Mouse (Mus musculus) forebrain, embryonic 11.5 days (tissue): ENCODE data around the gene Psd. TPM values are rescaled to one million over a fixed set of nuclear protein-coding genes. Genes with fewer than 3 reads are reported as not detected.

Experiments used
- ATAC-seq: fragments of 200-750 bp; cut with Nextera tagmentation; replicated peaks from 2 replicates; pipeline ENCODE4 v1.8.0; 2017; ENCODE audit warnings: moderate TSS enrichment; ENCODE audit not compliant: low FRiP score
- DNase-seq: peaks from one replicate; pipeline ENCODE4 v3.0.0-alpha.2; 2017; ENCODE audit warnings: low spot score
- H3K27ac ChIP-seq: fragments of 300-500 bp; sonication (generic); 2 replicates; pipeline ENCODE4 v1.5.1; 2014; ENCODE audit warnings: low read depth, low read length
- H3K27me3 ChIP-seq: fragments of 300-500 bp; sonication (generic); 2 replicates; pipeline ENCODE4 v1.6.1; 2014; ENCODE audit warnings: mild to moderate bottlenecking, low read length, mixed read lengths; ENCODE audit not compliant: control insufficient read depth, insufficient read depth
- H3K36me3 ChIP-seq: fragments of 300-500 bp; sonication (generic); 2 replicates; pipeline ENCODE4 v1.6.1; 2014; ENCODE audit warnings: mild to moderate bottlenecking, low read length, moderate library complexity, mixed read lengths; ENCODE audit not compliant: control insufficient read depth, insufficient read depth
- H3K4me1 ChIP-seq: fragments of 300-500 bp; sonication (generic); replicated peaks from 2 replicates; pipeline ENCODE4 v1.6.1; 2014; ENCODE audit warnings: low read length, mixed read lengths; ENCODE audit not compliant: control insufficient read depth, insufficient read depth
- H3K4me2 ChIP-seq: fragments of 300-500 bp; sonication (generic); 2 replicates; pipeline ENCODE4 v1.6.1; 2014; ENCODE audit warnings: low read depth, mild to moderate bottlenecking, low read length, moderate library complexity, mixed read lengths; ENCODE audit not compliant: severe bottlenecking
- H3K4me3 ChIP-seq: fragments of 300-500 bp; sonication (generic); 2 replicates; pipeline ENCODE4 v1.5.1; 2014; ENCODE audit warnings: low read depth, low read length
- H3K9ac ChIP-seq: fragments of 300-500 bp; sonication (generic); 2 replicates; pipeline ENCODE4 v1.6.1; 2014; ENCODE audit warnings: low read length
- H3K9me3 ChIP-seq: fragments of 300-500 bp; sonication (generic); 2 replicates; pipeline ENCODE4 v1.6.1; 2016; ENCODE audit warnings: low read length, mixed read lengths; ENCODE audit not compliant: control insufficient read depth
- WGBS: fragments of 180-500 bp; shearing (Covaris S2); extraction: QIAGEN DNeasy Blood & Tissue Kit; methylation state at CpG from one replicate; pipeline ENCODE4 v1.1.7; 2014; 5-methylcytosine and 5-hydroxymethylcytosine counted together
- polyA plus RNA-seq: library from polyadenylated mRNA; unstranded; fragments of >200 nt; fragmentation: Nextera tagmentation; extraction: Ambion mirVana; gene quantifications from 2 replicates; pipeline ENCODE4 v1.2.1, GENCODE M21; 2014

Gene Psd
- polyA plus RNA-seq, 1 experiment from 2014 or later, result 10.7 TPM

DNA sequence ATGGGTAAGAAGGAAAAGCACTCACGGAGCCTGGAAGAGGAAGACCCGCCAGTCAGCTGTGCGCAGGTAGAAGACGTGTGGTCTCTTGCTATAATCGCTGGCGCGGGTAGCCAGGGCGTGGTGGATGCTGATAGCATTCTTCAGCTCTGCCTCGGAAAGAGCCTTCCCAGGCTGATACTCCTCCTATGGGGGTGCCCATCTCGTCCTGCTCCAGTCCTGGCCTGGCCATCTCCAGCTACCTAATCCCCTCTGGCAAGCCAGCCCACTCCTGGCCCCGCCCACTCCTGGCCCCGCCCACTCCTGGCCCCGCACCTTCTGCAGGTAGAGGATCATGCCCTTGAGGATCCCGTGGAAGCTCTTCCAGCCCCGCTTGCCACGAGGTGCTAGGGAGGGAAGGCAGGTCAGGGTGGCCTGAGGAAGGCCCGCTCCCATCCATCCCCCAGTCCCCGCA, 12.8 kb downstream of the Psd start:
- Histone ChIP-seq H3K4me1 (peaks cover 12% of the 10 kb centered on the region; the same call in 1 of the 2 replicates), H3K4me2 (no peak overlapping the region), H3K4me3 (no peak overlapping the region), H3K27ac (no peak overlapping the region), H3K9ac (no peak overlapping the region), H3K36me3 (no peaks in the 10 kb centered on the region), H3K27me3 (peaks cover 61% of the 10 kb centered on the region), H3K9me3 (no peaks in the 10 kb centered on the region)
- WGBS, result 6% methylated on average over 18 of the region's 18 CpGs
- no peak for ATAC-seq
- peak; percentile 44 for DNase-seq

DNA sequence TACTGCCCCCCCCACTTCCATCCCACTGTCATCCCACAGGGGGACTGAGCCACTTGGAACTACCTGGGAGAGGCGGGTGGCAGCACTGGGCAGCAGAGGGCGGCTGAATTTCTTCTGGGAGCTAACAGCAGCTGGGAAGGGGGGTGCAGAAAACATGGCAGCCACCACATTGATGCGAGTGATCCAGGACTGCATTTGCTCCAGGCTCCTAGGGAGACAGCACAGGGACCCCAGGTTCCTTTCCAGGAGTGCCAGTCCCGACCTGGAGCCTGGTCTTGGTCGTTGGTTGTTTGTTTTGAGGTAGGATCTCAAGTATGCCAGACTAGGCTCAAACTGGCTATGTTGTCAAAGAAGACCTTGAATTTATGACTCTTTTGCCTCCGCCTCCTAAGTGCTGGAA, 13.4 kb downstream of the Psd start:
- ATAC-seq (no peak), DNase-seq (peak; percentile 43)
- Histone ChIP-seq H3K4me1 (peaks cover 15% of the 10 kb centered on the region; the same call in 1 of the 2 replicates), H3K4me2 (no peak overlapping the region), H3K9me3 (no peaks in the 10 kb centered on the region), H3K9ac (no peak overlapping the region), H3K27ac (no peak overlapping the region), H3K4me3 (no peak overlapping the region), H3K27me3 (peaks cover 58% of the 10 kb centered on the region), H3K36me3 (no peaks in the 10 kb centered on the region)
- 67% methylated on average over 6 of the region's 6 CpGs for WGBS

DNA sequence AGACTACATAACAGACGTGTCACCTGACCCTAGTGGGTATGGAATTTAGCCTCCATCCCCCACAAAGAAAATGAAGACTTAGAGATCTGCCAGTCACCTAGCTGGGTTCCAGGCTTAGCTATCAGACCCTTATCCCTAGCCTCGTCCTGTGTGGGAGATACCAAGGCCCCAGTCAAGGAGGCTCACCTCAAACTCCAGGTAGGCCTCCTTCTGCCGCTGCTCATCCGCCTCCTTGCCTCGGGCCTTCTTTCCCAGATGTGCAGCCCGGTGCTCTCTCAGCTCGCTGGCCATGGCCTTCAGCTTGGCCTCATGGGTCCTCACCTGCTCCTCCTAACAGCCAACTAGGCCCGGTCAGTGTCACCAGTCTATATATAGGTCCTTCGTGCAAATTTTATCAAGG, 13.8 kb downstream of the Psd start:
- DNase-seq, result peak; percentile 47

DNA sequence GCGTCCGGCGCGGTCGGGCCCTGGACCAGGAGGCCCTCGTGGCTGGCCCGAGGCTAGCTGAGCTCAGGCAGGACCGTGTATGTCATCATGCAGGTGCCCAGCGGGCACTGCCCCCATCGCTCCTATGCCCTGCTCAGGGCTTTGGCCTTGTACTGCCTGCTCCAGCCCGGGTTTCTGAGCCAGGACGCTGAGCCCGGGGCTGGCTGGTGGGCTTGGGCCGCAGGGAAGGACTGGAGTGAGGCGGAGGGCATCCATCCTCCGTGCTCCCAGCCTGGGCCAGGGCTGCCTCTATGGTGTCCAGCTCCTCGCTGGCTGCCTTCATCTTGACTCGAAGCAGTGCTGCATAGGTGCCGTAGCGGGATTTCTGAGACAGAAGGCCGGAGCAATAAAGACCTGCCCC, 14.4 kb downstream of the Psd start:
- Histone ChIP-seq H3K27me3 (peaks cover 57% of the 10 kb centered on the region), H3K27ac (no peak overlapping the region), H3K4me2 (no peak overlapping the region), H3K9ac (no peak overlapping the region), H3K9me3 (no peaks in the 10 kb centered on the region), H3K36me3 (no peaks in the 10 kb centered on the region), H3K4me1 (peaks cover 7% of the 10 kb centered on the region; the same call in 1 of the 2 replicates), H3K4me3 (no peak overlapping the region)
- ATAC-seq (no peak), DNase-seq (peak; percentile 46)
- WGBS, result 90% methylated on average over 21 of the region's 21 CpGs

More for the DNA sequence above, 13.8 kb downstream of the Psd start:
- 87% methylated on average over 9 of the region's 9 CpGs for WGBS
- ATAC-seq, result no peak
- Histone ChIP-seq H3K27ac (no peak overlapping the region), H3K9ac (no peak overlapping the region), H3K4me1 (peaks cover 13% of the 10 kb centered on the region; the same call in 1 of the 2 replicates), H3K27me3 (peaks cover 58% of the 10 kb centered on the region), H3K4me2 (no peak overlapping the region), H3K36me3 (no peaks in the 10 kb centered on the region), H3K4me3 (no peak overlapping the region), H3K9me3 (no peaks in the 10 kb centered on the region)

DNA sequence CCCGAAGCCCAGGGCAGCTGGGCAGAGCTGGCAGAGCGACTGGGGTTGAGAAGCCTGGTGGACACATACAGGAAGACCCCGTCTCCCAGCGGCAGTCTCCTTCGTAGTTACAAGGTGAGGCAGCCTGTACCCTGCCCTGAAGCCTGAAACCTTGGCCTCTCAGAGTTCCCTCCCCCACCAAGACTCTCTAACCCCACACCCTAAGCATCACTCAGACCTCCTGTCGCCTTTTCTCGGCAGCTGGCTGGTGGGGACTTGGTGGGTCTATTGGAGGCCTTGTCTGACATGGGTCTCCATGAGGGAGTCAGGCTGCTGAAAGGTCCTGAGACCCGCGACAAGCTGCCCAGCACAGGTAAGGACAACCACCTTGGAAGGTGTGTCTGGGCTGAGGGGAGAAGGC, 15.6 kb downstream of the Psd start:
- Histone ChIP-seq H3K9ac (no peak overlapping the region), H3K27me3 (peaks cover 55% of the 10 kb centered on the region), H3K4me1 (0 out of 2 replicates have a peak, but pooled peaks cover 3% of the 10 kb centered on the region), H3K36me3 (no peaks in the 10 kb centered on the region), H3K4me3 (no peak overlapping the region), H3K4me2 (no peak overlapping the region), H3K27ac (no peak overlapping the region), H3K9me3 (no peaks in the 10 kb centered on the region)
- ATAC-seq, result no peak
- WGBS, result 86% methylated on average over 9 of the region's 9 CpGs
- DNase-seq, result peak; percentile 43

DNA sequence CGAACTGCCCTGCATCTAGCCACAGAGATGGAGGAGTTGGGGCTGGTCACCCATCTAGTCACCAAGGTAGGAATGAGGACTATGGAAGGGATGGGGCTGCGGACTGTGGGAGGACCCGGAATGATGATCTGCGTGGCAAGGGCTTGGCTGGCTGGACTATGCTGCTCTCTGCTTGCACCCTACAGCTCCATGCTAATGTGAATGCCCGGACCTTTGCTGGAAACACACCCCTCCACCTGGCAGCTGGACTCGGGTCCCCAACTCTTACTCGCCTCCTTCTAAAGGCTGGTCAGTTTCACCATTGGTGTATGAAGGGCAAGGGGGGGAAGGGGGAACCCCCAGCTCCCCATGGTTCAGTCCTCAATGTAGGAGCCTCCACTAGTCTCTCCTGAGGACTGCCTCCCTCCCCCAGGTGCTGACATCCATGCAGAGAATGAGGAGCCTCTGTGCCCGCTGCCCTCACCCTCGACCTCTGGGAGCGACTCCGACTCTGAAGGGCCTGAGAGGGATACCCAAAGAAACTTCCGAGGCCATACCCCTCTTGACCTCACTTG, 16.6 kb downstream of the Psd start:
- H3K27ac ChIP-seq, result no peak overlapping the region
- ATAC-seq (no peak), DNase-seq (peak; percentile 50)
- peaks cover 47% of the 10 kb centered on the region for H3K27me3 ChIP-seq
- H3K9me3 ChIP-seq, result no peaks in the 10 kb centered on the region
- peaks cover 3% of the 10 kb centered on the region; the same call in 1 of the 2 replicates for H3K4me1 ChIP-seq
- no peak overlapping the region for H3K4me2 ChIP-seq
- no peaks in the 10 kb centered on the region for H3K36me3 ChIP-seq
- H3K9ac ChIP-seq, result no peak overlapping the region
- 86% methylated on average over 12 of the region's 12 CpGs for WGBS
- H3K4me3 ChIP-seq, result no peak overlapping the region

DNA sequence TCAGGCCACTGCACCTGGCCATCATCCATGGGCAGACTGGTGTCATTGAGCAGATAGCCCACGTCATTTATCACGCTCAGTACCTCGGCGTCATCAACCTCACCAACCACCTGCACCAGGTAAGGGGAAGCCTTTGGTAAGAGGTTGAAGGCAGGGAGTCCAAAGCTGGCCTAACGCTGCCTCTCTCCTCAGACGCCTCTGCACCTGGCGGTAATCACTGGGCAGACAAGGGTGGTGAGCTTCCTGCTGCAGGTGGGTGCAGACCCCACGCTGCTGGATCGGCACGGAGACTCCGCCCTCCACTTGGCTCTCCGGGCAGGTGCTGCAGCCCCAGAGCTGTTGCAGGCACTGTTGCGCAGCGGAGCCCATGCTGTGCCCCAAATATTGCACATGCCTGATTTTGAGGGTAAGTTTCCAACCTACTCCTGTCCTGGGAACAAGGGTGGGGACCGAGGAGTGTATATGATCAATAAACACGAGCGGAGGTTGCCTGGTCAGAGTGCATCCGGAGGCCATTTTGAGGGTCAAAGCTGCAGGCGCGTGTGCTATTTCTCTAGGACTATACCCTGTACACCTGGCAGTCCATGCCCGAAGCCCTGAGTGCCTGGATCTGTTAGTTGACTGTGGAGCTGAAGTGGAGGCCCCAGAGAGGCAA, 17.2 kb downstream of the Psd start:
- 84% methylated on average over 21 of the region's 21 CpGs for WGBS
- Histone ChIP-seq H3K4me3 (no peak overlapping the region), H3K36me3 (no peaks in the 10 kb centered on the region), H3K4me2 (no peak overlapping the region), H3K27ac (no peak overlapping the region), H3K4me1 (peaks cover 8% of the 10 kb centered on the region), H3K9me3 (no peaks in the 10 kb centered on the region), H3K27me3 (peaks cover 41% of the 10 kb centered on the region), H3K9ac (no peak overlapping the region)
- ATAC-seq (no peak), DNase-seq (peak; percentile 50)

DNA sequence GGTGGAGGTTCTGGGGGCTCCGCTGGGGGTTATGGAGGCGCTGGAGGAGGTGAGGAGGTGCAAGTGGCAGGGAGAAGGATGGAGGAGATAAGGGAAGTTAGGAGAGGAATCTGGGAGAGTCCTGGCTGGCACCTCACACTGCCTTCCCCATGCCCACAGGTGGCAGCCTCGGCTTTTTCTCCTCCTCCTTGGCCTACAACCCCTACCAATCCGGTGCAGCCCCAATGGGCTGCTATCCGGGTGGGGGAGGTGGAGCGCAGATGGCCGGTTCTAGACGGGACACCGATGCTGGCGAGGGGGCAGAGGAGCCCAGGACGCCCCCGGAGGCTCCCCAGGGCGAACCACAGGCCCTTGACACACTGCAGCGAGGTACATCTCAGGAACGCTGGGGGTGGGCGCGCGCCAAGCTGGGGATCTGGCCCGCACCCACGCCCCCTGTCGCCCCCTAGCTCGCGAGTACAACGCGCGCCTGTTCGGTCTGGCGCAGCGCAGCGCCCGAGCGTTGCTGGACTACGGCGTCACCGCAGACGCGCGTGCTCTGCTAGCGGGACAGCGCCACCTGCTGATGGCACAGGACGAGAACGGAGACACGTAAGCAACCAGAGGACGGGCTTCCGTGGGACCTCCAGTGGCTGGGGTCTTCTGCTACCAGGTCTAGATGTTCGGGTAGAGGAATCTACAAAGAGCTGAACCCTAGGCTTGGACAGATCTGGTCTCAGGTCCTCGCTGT, 18.1 kb downstream of the Psd start:
- peaks cover 9% of the 10 kb centered on the region for H3K4me1 ChIP-seq
- H3K4me2 ChIP-seq, result peak overlapping the region; percentile 74
- peak overlapping the region; percentile 20; the same call in 1 of the 2 replicates for H3K9ac ChIP-seq
- peaks cover 32% of the 10 kb centered on the region for H3K27me3 ChIP-seq
- DNase-seq (peak; percentile 94), ATAC-seq (peak; percentile 22)
- H3K27ac ChIP-seq, result no peak overlapping the region
- H3K36me3 ChIP-seq, result no peaks in the 10 kb centered on the region
- peak overlapping the region; percentile 22 for H3K4me3 ChIP-seq
- H3K9me3 ChIP-seq, result no peaks in the 10 kb centered on the region
- under 1% methylated on average over 47 of the region's 47 CpGs for WGBS
